Mouse (Mus musculus) CD4-positive, CD25-positive, alpha-beta regulatory T cell (primary cell): Measurements from ENCODE around the gene Stpg4. TPM values are rescaled to one million over a fixed set of nuclear protein-coding genes. Genes with fewer than 3 reads are reported as not detected.

ENCODE experiments used
- polyA plus RNA-seq: library from polyadenylated mRNA; unstranded; fragments of 100-300 nt; shearing (Covaris generic); gene quantifications from one replicate; pipeline ENCODE4 v1.2.1, GENCODE M21; 2017

The Stpg4 gene
- polyA plus RNA-seq: not detected

GRCm38 (mm10) chr17:87427511-87427910 is at the start of gene Stpg4:
Stpg4 (minus strand) TSS chr17:87427741.

GRCm38 (mm10) chr17:87446767-87447611 is 19.4 kb upstream of the Stpg4 start, which contains the start of gene Calm2:
Calm2 (minus strand) TSS chr17:87446935.

Other genes starting within 250 kb of the Stpg4 start
- gene Mcfd2, start 161.8 kb downstream of the Stpg4 start, polyA plus RNA-seq: 41.7 TPM
- 81.7 TPM for gene Ttc7, start 144.9 kb downstream of the Stpg4 start, polyA plus RNA-seq
- gene Calm2, start 19.2 kb upstream of the Stpg4 start, polyA plus RNA-seq: 500 TPM
- gene Epcam, start 208.2 kb upstream of the Stpg4 start, polyA plus RNA-seq: 20.8 TPM
- gene Msh2, start 244.6 kb upstream of the Stpg4 start, polyA plus RNA-seq: 74.9 TPM